Mouse (Mus musculus) ES-E14 (cell line): ENCODE data around the gene Wnt7a.

Source experiments
- CHD2 ChIP-seq: IDR thresholded peaks from 2 replicates; pipeline ENCODE4 v1.6.1; 2014; ENCODE audit warnings: mild to moderate bottlenecking, low read depth, low read length, inconsistent platforms
- HCFC1 ChIP-seq: IDR thresholded peaks from 2 replicates; pipeline ENCODE4 v1.6.1; 2012; ENCODE audit warnings: low read length, inconsistent platforms, borderline replicate concordance; ENCODE audit not compliant: insufficient read depth
- MAFK ChIP-seq: IDR thresholded peaks from 2 replicates; pipeline ENCODE4 v1.6.1; 2014; ENCODE audit warnings: mild to moderate bottlenecking, low read depth, low read length, inconsistent platforms; ENCODE audit not compliant: insufficient read depth
- ZNF384 ChIP-seq: IDR thresholded peaks from 2 replicates; pipeline ENCODE4 v1.6.1; 2012; ENCODE audit warnings: low read depth, low read length, inconsistent platforms

DNA sequence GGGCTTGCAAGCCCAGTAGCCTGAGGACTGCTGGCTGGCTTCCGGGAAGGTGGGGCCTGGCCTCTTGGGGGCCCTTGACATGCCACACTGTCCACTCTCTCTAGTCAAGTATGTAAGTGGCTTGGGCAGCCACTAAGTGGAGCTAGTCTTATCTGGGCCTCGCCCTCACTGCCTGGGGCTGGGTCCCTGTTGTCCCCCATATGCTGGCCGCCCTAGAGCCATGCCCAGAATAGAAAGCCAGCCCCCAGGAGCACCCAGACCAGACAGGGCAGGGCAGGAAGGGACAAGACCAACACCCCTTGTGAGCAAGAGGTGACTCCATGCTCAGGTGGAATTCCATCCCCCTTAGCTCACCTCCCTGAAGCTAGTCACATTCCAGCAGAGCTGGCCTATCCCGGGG is 22.0 kb downstream of the Wnt7a start:
- no peak for TF ChIP-seq CHD2
- TF ChIP-seq ZNF384, result no peak
- TF ChIP-seq HCFC1, result no peak
- no peak for TF ChIP-seq MAFK
